Mouse (Mus musculus): ENCODE measurements around the gene Vps13c.

The Vps13c gene
- long read RNA-seq, experiment 1, partial matches to known transcripts, result 2 of 3 reads
- long read RNA-seq, experiment 1, other reads (novel, unspliced or antisense), result 1 of 3 reads
- long read RNA-seq, experiment 2, partial matches to known transcripts, result 5 of 11 reads
- long read RNA-seq, experiment 2, other reads (novel, unspliced or antisense), result 6 of 11 reads

DNA sequence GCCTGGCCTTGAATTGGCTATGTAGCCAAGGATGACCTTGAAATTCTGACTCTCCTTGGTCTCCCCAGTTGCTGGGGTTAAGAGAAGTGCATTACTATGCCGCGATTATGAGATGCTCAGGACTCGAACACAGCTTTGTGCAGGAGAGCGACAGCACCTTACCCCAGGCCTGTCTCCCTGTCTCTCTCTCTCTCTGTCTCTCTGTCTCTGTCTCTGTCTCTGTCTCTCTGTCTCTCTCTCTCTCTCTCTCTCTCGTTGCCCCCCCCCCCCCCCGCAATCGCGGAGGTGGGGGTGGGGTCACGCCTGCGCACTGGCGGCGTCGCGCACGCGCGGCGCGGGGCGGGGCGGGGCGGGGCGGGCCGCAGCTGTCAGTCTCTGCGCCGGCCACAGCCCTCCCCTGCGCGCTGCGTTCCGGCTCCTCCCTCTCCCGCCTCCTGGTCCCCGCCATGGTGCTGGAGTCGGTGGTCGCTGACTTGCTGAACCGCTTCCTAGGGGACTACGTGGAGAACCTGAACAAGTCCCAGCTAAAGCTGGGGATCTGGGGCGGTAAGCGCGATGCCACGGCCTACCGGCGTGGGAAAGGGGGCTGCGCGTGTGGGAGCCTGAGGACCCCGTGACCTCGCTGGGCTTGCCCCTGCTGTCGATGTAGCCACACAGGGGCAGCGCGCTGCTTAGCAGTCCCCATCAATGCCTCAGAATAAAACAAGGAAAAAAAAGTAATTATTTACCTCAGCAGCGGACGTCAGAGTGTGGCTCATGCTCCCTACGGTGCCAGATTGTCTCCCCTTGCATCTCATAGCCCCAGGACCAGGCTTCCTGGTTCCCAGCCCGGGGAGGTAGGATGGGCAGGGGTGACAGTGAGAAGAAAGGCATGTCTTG is at the start of gene Vps13c:
Gene Vps13c, plus strand, starts transcription at position 416 of the 879 bp plus-strand sequence.
- intact Hi-C loops (cut with DNase I), result no loop called here

DNA sequence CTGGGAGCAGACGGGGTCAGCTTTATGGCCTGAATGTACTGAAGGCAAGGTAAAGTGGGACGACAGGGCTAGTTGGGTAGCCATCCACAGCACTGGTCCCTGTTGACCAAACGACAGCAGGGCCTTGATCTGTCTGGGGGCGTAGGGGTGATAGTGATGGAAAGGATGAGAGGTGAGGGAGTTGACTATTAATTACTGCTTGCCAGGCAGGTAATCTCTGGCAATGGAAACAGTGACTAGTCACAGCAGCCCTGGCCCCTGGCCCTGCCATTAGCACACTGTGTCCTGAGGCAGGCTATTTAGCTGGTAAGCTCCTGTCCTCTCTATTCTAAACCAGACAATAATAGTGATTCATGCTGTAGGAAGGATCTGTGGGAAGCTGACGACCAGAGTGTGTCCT is 47.8 kb upstream of the Vps13c start:
- intact Hi-C loops (cut with DNase I), result no loop called here

DNA sequence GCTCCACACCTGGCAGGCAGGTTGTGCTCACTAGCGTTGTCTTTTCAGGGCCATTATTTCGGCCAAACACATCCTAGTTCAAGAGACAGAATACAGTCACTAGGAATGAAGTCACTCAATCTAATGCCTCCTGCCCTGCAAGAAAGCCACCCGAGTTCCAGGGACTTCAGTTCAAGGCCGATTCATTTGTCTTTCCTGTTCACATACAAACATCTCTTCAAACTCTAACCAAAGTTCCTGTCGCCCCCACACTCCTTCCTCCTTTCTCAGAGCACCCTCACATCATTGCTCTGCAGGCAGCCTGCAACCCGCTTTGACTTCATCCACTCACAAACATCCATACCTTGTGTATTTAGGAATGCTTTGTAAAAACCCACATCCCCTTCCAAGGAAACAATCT is 46.7 kb upstream of the Vps13c start:
- intact Hi-C loops (cut with DNase I), result no loop called here

DNA sequence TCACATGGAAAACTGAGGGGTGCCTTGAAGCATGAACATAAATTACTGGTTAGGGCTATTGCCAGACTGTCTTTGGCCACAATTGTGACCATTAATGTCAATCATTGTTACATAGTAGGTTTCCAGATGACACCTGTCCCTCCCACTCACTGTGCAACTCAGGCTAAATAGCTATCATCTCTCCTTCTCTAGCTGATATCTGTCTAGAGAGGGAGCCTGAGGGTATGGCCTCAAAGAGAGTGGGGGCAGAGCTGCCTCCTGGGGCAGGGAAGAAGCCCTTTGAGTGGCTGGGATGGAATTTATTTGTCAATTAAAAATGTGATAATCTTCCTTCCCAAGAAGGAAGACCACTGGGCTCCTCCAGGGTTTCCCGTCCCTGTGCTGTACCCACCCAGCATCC is 46.0 kb upstream of the Vps13c start:
- intact Hi-C loops (cut with DNase I), result no loop called here

DNA sequence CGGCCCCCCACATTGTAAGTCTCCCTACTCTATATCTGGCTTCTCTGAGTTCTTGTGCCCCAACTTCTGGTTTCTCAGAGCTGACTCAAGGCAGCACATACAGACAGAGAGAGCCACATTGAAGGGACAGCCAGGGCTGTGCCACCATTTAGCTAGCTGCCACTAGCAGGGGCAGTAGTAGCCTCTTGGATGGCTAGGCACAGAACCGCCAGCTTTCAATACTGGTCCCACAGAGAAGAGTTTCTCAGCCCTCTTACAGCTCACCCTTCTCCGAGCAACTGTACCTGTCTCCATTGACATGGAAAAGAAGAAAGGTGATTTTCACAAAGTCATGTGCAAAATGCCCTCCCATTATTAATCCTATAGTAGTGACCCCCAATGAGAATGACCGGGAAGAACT is 45.5 kb upstream of the Vps13c start:
- intact Hi-C loops (cut with DNase I), result no loop called here

DNA sequence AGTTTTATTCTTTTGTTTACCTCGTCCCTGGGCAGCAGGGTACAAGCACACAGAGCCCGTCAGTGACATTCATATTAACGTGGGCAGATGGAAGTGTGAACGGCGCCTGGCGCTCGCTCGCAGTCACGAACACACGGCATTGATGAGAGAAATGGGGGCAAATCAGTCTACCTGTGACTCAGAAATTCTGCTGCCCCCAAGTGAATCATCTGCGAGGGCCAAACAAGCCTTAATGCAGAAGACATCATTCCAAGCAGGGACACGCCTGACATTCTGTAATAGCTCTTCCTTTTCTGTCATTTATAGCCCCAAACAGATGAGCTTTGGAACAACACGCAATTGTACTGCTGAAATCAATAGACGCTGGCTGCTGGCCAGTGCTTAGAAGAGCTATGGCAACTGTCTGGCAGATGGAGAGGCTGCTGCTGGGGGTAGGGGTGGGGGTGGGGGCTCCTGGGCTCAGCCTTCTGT is 45.0 kb upstream of the Vps13c start:
- intact Hi-C loops (cut with DNase I), result no loop called here

DNA sequence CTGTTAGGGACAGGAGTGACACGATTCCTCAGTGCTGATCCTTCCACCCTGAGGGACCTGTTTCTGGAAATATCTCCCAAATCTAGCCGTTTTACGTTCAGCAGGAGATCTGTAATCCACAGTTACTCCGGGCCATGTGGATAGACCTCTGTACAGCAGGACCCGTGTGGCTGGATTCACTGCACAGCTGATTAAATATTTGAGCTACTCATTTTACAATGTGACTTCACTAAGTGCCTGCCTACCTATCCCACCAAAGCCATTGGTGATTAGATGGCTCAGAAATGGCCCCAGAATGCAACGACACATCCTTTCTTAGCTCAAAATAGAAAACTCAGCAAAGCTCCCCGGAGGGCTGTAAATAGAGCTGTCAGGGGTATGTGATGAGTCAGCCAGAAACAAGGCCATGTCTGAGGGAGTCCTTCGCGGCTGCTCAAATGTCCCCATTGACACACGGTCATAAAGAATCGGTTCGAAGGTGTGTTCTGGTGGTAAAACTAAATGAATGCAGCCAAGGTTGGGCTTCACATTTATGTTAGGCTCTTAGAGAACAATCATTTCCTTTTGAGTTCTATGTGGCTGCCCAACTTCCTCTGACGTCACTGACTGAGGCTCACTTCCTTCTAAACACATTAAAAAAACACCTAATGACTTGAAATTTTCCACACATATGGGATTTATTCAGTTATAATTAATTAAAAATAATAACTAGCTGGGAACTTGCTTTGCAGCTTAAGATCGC is 40.9 kb upstream of the Vps13c start:
- intact Hi-C loops (cut with DNase I), result no loop called here

DNA sequence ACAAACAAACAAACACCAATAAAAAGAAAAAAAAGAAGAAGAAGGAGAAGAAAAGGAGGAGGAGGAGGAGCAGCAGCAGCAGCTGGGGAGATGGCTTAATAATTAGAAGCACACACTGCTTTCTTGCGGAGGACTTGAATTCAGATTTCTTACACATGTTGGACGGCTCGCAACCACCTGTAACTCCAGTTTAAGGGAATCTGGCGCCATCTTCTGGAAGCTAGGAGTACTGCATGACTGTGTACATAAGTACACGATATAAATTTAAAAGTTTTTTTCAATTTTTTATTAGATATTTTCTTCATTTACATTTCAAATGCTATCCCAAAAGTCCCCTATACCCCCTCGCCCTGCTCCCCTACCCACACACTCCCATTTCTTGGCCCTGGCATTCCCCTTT is 38.0 kb upstream of the Vps13c start:
- intact Hi-C loops (cut with DNase I), result loop anchor here (1.0 to 5.0 kb wide), 2 partner anchors 44 to 120 kb away; no protein-coding TSS in a partner anchor

DNA sequence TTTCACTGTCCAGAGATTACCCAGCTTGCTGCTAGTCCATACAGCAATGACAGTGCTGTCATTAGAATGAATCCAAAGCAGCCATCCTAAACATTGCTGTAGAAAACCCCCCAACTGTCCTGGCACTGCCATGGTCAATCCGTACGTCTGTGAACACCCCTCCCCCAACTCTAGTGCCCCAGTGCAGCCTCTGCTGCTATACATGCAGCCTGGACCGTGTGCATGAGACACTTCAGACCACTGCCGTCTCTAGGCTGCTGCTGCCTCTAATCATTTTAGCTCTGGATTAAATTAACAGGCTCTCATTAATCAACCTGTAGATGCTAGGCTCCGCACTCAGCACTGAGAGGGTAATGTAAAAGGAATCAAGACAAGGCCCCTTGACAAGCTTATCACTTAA is 33.2 kb upstream of the Vps13c start:
- intact Hi-C loops (cut with DNase I), result no loop called here

DNA sequence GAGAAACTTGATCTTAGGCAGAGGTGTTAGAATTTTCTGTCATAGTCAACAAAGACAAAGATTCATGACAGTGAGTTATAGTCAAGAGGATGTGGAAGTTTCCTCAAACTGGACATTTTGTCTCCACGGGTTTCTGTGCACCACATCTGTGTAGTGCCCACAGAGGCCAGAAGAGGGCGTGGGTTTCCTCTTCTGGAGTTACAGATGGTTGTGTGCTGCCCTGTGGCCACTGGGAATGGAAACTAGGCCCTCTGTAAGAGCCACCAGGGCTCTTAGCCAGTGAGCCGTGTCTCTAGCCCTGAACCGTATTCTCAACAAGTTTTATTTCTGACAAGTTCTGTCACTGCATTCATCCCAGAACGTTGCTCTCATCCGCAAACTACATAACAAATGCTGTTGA is 29.7 kb upstream of the Vps13c start:
- intact Hi-C loops (cut with DNase I), result no loop called here

DNA sequence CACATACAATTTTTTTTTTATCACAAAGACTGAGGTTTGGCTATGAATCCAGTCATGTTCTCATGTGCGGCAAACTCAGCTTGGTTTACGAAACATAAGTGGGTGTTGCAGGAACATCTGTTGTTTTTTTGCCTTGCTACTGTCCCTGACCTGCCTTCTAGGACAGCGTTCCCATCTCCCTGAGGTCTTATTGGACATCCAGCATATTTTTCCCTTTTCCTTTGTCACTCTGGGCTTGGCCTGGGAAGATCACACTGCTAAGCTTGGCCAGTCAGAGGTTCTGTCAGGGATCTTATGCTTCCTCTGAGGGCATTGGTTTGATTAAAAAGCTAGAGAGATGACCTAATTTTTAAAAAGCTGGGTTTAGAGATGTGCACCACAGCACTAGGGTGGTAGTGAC is 29.1 kb upstream of the Vps13c start:
- intact Hi-C loops (cut with DNase I), result no loop called here

DNA sequence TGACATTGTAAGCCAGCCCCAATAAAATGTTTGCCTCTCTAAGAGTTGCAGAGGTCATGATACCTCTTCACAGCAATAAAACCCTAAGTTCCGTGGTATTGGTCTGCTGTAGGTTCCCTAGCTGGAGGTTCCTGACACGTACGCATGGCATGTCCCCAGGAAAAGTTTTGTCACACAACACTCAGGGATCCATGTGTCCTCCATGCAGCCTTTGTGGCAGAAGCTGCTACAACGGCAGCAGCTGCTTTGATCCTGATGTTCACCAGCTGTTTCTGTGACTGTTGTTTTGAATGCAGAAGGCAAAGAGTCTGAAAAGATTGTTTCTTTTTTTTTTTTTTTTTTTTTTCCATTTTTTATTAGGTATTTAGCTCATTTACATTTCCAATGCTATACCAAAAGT is 27.0 kb upstream of the Vps13c start:
- intact Hi-C loops (cut with DNase I), result no loop called here

DNA sequence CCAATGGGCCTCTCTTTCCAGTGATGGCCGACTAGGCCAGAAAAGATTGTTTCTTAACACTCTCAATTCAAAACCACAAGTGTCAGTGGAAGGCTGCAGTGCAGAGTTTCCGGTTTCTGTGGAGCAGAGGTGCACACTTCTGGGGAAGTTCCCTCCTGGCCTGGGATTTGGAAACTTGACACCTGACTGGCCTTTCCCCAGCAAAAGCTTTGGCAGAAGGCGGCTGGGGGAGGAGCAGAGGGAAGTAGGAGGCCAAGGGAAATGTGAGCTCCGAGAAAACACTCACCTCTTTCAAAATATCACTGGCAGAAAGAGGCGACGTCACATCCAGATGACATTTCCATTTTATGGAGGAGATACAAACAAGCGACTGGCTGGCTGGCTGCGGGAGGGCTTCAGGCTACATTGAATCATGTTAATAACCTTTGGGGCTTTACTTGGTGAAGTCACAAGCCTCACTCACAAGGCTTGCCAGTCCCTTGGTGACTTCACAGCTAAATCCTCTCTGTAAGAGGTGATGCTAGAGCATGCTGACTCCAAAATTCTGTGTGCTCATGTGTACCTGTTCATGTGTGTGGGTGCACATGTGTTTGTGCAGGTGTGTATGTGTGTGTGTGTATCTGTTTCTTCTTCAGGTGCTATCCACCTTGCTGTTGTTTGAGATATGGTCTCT is 26.4 kb upstream of the Vps13c start:
- intact Hi-C loops (cut with DNase I), result no loop called here

DNA sequence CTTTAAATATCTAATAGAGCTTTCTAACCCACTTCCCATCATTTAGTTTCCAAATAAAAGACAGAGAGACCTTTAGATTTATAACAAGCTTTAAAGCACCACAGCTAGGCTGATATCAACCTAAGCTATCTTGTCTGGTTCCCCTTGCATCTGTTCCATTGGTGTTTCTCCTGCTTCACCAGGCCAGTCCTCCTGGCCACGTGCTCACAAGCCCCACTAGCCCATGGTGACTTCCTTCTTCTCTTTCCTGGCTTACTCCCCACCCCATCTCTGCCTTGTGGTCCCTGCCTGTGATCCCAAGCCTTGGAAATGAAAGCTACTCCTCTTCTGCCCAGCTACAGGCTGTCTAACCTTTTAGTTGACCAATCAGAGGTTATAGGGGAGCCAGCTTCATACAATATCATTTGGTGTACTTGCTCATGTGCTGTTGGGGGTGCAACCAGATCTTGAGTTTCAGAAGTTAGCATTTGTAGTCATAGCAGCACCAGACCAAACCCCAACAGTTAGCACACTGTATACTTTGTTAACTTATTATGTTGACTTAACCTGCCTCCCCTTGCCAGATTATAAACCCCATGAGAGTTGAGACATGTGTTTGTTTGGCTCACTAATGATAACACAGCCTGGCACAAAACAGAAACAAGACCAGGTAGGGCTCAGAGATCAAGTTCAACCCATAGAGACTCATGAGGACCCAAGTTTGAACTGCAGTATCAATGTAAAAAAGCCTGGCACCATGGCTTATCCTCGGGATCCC is 23.8 kb upstream of the Vps13c start:
- intact Hi-C loops (cut with DNase I), result no loop called here

DNA sequence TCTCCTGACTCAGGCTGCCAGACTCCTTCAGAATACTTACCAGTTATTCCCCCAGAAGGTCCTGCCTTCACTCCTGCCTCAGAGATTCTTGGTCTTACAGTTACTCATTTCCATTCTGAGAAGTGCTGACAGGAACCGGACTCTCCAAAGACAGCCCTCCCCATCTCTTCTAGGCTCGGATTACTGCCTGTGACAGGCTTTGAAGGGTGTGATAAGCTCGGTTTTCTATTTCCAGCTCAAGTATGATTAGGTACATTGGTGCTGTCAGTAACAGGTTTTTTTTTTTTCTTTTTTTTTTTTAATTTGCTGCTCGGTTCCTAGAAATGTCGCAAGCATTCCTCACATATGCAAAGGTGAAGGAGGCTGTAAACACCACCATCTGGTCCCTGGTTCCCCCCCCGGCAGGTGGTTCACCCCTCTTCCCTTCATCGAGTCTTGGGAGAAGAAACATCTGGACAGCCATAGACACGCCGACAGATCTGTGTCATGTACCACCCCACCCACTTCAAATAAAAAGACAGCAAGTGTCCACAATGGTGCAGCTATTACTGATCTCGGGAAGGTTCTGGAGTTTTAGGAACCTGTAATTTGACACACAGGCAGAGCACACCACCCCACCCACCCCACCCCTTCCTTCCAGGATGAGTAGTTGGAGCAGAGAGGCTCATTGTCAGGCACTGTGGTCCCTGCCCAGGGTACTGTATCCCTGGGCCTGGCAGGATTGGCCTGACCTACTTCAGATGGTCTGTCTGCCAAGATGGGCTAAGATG is 22.1 kb upstream of the Vps13c start:
- intact Hi-C loops (cut with DNase I), result no loop called here

DNA sequence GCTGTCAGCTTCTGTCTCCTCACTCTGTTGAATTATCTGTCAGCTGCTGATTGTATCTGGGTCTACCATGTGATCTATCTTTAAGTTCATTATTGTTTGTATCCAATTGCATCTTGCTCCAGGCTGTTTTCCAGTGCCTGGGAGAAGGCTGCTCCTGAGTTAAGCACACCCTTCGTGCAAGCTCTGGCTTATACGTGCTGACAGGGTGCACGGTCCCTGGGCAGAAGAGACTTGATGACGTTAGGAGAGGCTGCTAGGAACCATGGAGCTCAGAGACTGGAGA is 21.6 kb upstream of the Vps13c start:
- intact Hi-C loops (cut with DNase I), result no loop called here

DNA sequence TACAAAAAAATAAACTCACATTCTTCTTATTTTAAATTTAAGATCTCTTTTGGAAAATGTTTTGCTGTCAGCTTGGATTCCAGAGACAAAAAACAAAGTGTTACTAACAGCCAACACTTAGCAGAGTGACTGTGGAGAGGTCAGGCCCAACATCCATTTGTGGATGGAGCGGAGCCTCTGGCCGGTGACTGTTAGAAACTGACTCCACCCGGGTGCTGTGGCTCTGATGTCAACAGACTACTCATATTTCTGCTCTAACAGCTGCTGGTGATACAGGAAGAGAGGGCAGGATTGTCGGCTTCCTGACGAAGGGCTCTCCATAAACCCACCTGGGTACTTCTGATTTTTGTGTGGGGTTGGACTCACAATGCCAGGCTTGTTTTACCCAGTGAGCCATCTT is 17.1 kb upstream of the Vps13c start:
- intact Hi-C loops (cut with DNase I), result no loop called here

DNA sequence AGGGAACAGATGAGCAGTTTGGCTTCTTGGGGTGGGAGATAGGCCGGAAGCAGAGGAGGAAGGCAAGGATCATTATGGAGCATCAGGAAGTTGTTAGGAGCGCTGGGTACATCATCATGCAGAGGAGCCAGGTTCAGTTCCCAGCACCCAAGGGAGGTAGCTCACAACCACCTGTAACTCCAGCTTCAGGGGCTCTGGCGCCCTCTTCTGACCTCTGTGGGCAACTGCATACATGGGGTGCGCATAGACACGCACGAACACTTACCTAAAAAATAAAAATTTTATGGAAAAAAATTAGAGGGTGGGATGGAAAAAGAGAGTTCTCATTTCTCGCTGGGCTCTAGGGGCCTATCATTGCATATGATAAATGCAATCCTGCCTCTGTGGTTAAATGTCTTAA is 14.7 kb upstream of the Vps13c start:
- intact Hi-C loops (cut with DNase I), result no loop called here

DNA sequence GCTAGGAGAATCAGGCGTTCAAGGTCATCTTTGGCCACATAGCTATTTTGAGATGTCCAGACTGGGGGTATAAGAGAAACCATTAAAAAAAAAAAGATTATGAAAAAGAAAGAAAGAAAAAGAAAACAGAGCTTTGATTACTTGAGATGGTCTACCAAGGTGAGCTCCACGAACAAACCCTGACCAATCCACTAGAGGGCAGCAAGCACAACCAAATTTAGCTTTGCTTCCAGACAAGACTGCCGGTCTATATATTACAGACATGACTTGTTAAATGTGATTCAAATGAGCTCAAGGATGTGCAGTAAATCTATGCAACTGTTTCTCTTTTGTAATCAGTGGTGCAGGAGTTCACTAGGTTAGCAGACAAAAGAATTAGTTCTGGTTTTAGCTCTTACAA is 12.0 kb upstream of the Vps13c start:
- intact Hi-C loops (cut with DNase I), result loop anchor here (2.0 kb wide), 1 partner anchor 47 kb away; no protein-coding TSS in a partner anchor
